ENCODE assay signal across 11 mouse cellular contexts in genomic region chr17:84147183-84148108, GRCm38 (mm10). TPM values are rescaled to one million over a fixed set of nuclear protein-coding genes. Genes with fewer than 3 reads are reported as not detected.
DNase-seq lines count a peak whose midpoint lies in the region; ATAC-seq lines count a peak whose summit lies in the region.
"Had no signal": no experiment of that assay in that cellular context is flagged by ENCODE, and none has a peak within 500 bp of the region (broad histone marks: within the 10 kb centered on the region; RNA-seq: fewer than 3 reads in every experiment).

No protein-coding gene starts in this region.

- H3K27ac ChIP-seq in lung, embryonic 15.5 days = 0 out of 2 replicates have a peak overlapping the region, but pooled peaks have one; percentile 17
- H3K27ac ChIP-seq in embryonic facial prominence, embryonic 12.5 days = no peak overlapping the region
- peak overlapping the region; percentile 92 for H3K27ac ChIP-seq in liver, embryonic 15.5 days (replicated peaks)
- H3K27ac ChIP-seq: left cerebral cortex, adult 2 months had no signal

- no peak overlapping the region for H3K4me2 ChIP-seq in lung, embryonic 15.5 days
- H3K4me2 ChIP-seq in embryonic facial prominence, embryonic 12.5 days (replicated peaks) = no peak overlapping the region
- peak overlapping the region; percentile 76 for H3K4me2 ChIP-seq in liver, embryonic 15.5 days

- no peak overlapping the region for H3K9ac ChIP-seq in lung, embryonic 15.5 days
- H3K9ac ChIP-seq in embryonic facial prominence, embryonic 12.5 days = no peak overlapping the region
- H3K9ac ChIP-seq in liver, embryonic 15.5 days = peak overlapping the region; percentile 54

- H3K9me3 ChIP-seq in lung, embryonic 15.5 days = no peaks in the 10 kb centered on the region
- no peaks in the 10 kb centered on the region for H3K9me3 ChIP-seq in embryonic facial prominence, embryonic 12.5 days
- H3K9me3 ChIP-seq in liver, embryonic 15.5 days (replicated peaks) = no peaks in the 10 kb centered on the region

- peak; percentile 25 for DNase-seq in embryo, embryonic 11 days
- no peak for DNase-seq in embryo, embryonic 9.5 days (ENCODE audit: extremely low spot score)
- DNase-seq in lung, postnatal 14 days = no peak
- DNase-seq in neural tube, embryonic 10.5 days (ENCODE audit: extremely low spot score, low spot score) = no peak
- DNase-seq: lung, postnatal 10 days; right cerebral cortex, postnatal 25 days had no signal

- H3K36me3 ChIP-seq in lung, embryonic 15.5 days = no peaks in the 10 kb centered on the region
- no peaks in the 10 kb centered on the region for H3K36me3 ChIP-seq in embryonic facial prominence, embryonic 12.5 days
- no peaks in the 10 kb centered on the region for H3K36me3 ChIP-seq in liver, embryonic 15.5 days (replicated peaks)

- no peak overlapping the region for H3K4me3 ChIP-seq in lung, embryonic 15.5 days
- no peak overlapping the region for H3K4me3 ChIP-seq in embryonic facial prominence, embryonic 12.5 days
- peak overlapping the region; percentile 28 for H3K4me3 ChIP-seq in liver, embryonic 15.5 days (replicated peaks)
- H3K4me3 ChIP-seq: left cerebral cortex, adult 2 months had no signal

- ATAC-seq in lung, embryonic 15.5 days (ENCODE audit: borderline replicate concordance, extremely low read depth, low FRiP score, low TSS enrichment) = no peak
- 0 out of 2 replicates have a peak, but pooled peaks have one; percentile 7 for ATAC-seq in embryonic facial prominence, embryonic 12.5 days (ENCODE audit: insufficient number of reproducible peaks, insufficient read depth, low FRiP score, low TSS enrichment)
- peak; percentile 81 for ATAC-seq in liver, embryonic 15.5 days (ENCODE audit: insufficient read depth)
- ATAC-seq in activated CD4-positive, CD25-positive, alpha-beta regulatory T cell, adult 4 months = no peak

- H3K27me3 ChIP-seq in lung, embryonic 15.5 days = no peaks in the 10 kb centered on the region
- no peaks in the 10 kb centered on the region for H3K27me3 ChIP-seq in embryonic facial prominence, embryonic 12.5 days
- no peaks in the 10 kb centered on the region for H3K27me3 ChIP-seq in liver, embryonic 15.5 days

- H3K4me1 ChIP-seq in lung, embryonic 15.5 days = peaks cover 67% of the 10 kb centered on the region
- peaks cover 43% of the 10 kb centered on the region for H3K4me1 ChIP-seq in embryonic facial prominence, embryonic 12.5 days
- peaks cover 99% of the 10 kb centered on the region for H3K4me1 ChIP-seq in liver, embryonic 15.5 days (replicated peaks)

- 59% methylated on average over 11 of the region's 11 CpGs for WGBS in lung, embryonic 15.5 days
- 48% methylated on average over 11 of the region's 11 CpGs for WGBS in embryonic facial prominence, embryonic 12.5 days
- 12% methylated on average over 11 of the region's 11 CpGs for WGBS in liver, embryonic 15.5 days (ENCODE audit: insufficient replicate concordance)

RNA-seq across cellular contexts. Expression of gene Zfp36l2, which starts 40.3 kb away (rescaled TPM):
- polyA plus RNA-seq in lung, embryonic 15.5 days (2015; fragmentation: Nextera tagmentation; extraction: Ambion mirVana) = 14.8 and 15.9 TPM in 2 replicates
- polyA plus RNA-seq in embryonic facial prominence, embryonic 12.5 days (2016; fragmentation: Nextera tagmentation; extraction: Ambion mirVana) = 24.6 and 26.3 TPM in 2 replicates
- 6.8 and 7.4 TPM in 2 replicates for polyA plus RNA-seq in liver, embryonic 15.5 days (2015; fragmentation: Nextera tagmentation; extraction: Ambion mirVana)
- polyA plus RNA-seq in activated CD4-positive, CD25-positive, alpha-beta regulatory T cell, adult 4 months (2017; shearing (Covaris generic)) = 10 to 100 TPM; 31.3 to 64.3 TPM

Comparison
In these comparisons a context has a peak if more than half of its experiments do, and no peak if none do; other contexts are left out.
1. ATAC-seq: peak in embryonic facial prominence, embryonic 12.5 days (single experiment) and liver, embryonic 15.5 days (single experiment); none in lung, embryonic 15.5 days (single experiment) and activated CD4-positive, CD25-positive, alpha-beta regulatory T cell, adult 4 months (single experiment).